Mouse (Mus musculus): Measurements from ENCODE around the gene Abhd16a.

DNA sequence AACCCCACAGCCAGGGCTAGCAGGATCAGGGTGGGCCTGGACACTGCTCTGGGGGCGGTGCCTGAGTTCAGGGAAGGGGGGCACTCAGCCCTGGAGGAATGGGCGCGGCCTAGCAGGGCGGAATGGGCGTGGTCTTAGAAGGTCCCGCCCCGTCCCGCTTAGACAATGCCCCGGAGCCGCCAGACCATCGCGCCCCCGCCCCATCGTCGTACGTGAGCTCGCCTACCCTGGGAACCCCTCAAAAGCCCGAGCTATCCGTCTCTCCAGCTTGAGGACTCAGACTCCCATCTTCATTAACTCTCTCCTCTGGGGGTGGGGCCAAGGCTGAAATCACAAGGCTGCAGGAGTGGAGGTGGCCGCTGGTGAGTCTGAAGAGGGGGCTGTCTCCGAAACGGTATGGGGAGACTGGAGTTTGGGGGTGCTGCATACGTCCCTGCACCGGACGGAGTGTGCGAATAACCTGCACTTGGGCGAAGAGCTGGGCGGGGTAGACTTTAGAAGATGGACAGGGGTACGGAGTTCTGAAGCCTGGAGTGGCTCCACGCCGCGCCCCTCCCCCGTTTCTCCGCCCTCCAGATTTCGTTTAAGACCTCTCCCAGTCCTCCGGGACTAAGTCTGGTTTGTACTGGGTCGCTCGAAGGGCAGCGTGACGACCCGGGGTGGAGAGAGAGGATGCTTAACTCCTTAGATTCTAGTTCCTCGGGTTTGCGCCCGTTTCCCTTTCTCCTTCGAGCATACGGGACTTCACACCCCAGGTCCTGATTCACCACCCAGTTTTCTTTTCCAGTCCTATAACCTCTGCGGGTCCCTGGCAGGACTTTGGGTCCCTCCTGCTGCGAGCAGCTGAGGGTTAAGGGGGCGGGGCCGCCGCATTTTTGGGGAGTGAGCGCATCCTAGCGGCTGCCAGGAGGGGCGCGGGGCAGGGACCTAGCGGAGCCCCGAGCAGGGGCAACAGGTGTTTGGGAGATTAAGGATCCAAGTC lies 29.9 kb upstream of the Abhd16a start, which contains the start of gene Ddah2:
- TF ChIP-seq GATA1 (IDR thresholded peaks at IDR 0.05; ENCODE audit: borderline replicate concordance, low read length) (no peak), FLI1 (IDR thresholded peaks at IDR 0.05; ENCODE audit: low read length) (no peak)
